Mouse (Mus musculus) A20 (cell line): ENCODE results near the gene Vmn2r53.
"Not testable (repeated sequence)": the region's sequence is repeated elsewhere in the genome, so short reads cannot be mapped to it uniquely, and the experiment has no call there.

Source experiments
- DNase-seq: peaks from one replicate; pipeline ENCODE4 v3.0.0-alpha.2; 2011; ENCODE audit warnings: low read depth, low spot score

Vmn2r53 gene

DNA sequence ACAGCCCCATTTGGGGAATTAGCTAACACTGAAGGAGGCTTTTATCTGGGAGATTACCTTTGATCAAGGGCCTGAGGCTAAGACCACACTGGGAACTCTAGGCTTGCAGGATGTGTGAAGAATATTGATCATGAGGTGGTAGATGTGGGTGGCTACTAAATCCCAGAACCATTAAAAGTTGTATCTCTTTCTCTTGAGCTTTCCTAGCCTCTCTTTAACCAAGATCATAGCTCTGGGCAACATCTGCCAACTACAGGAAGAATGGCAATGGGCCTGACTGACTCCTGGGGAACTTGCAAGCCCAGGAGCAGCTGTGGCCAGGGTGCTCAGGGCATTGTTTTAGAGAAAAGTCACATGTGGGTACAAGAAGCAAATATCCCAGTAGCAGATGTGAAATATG lies at the start of gene Vmn2r53:
TSS of gene Vmn2r53 (minus strand) at position 101 of the 400 bp plus-strand sequence.
- no peak for DNase-seq

DNA sequence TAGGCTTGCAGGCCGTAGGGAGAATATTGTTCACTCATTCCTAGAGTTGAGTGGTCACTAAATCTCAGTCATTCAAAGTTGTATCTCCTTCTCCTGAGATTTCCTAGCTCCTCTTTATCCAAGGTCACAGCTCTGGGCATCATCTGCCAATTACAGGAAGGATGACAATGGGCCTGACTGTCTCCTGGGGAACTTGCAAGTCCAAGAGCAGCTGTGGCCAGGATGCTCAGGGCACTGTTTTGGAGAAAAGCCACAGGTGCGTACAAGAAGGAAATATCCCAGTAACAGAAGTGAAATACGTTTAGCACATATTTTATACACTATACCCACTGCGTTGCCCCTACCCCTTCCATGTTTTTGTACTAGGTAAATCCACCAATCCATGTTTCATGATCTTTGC lies 31.6 kb upstream of the Vmn2r53 start, which contains the start of gene Vmn2r54:
TSS of gene Vmn2r54 (minus strand) at position 101 of the 400 bp plus-strand sequence.
- not testable (repeated sequence) for DNase-seq
